Mouse (Mus musculus): ENCODE results near the gene Wdr45b. TPM values are rescaled to one million over a fixed set of nuclear protein-coding genes. Genes with fewer than 3 reads are reported as not detected.
A peak's percentile ranks its signal among the peaks of the same experiment; 100 is the strongest.
"Not testable (repeated sequence)": the region's sequence is repeated elsewhere in the genome, so short reads cannot be mapped to it uniquely, and the experiment has no call there.

Wdr45b gene
- polyA plus RNA-seq (2012; rRNA removed), result 50.2 and 62.7 TPM in 2 replicates

- peak; percentile 97 for DNase-seq (ENCODE audit: low spot score)
Measured at GRCm38 (mm10) chr11:121354091-121354707, at the start of gene Wdr45b. TSS of gene Wdr45b (minus strand) at chr11:121354445.

GRCm38 (mm10) chr11:121392405-121392804 is 38.2 kb upstream of the Wdr45b start:
- no peak for DNase-seq (ENCODE audit: low spot score)

- DNase-seq (ENCODE audit: low spot score), result no peak
Measured at GRCm38 (mm10) chr11:121390793-121391192, 36.5 kb upstream of the Wdr45b start.

DNA sequence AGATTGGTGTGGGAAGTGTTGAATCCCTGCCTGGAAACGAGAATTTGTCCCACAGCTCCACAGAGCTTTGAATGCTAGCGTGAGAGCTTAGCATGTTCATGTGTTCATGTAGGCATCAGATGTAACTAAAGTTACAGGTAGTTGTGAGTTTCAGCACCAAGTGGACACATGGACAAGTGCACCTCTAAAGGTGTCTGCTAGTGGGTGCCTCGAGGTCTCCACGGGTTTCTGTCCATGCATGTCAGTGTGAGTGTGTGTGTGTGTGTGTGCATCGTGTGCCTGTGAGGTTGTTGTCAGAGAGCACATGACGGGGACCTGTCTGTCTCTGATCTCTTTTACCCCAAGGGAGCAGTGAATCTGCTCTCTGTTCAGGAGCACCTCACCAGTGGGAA is 34.3 kb upstream of the Wdr45b start:
- no peak for DNase-seq (ENCODE audit: low spot score)

GRCm38 (mm10) chr11:121387750-121388553 is 33.7 kb upstream of the Wdr45b start, which contains the start of gene Rab40b:
TSS of gene Rab40b (minus strand) at chr11:121388251.
- DNase-seq (ENCODE audit: low spot score), result peak; percentile 65

GRCm38 (mm10) chr11:121380294-121380693 is 26.0 kb upstream of the Wdr45b start:
- DNase-seq (ENCODE audit: low spot score), result no peak

- DNase-seq (ENCODE audit: low spot score), result no peak
Measured at GRCm38 (mm10) chr11:121378644-121379043, 24.4 kb upstream of the Wdr45b start.

DNA sequence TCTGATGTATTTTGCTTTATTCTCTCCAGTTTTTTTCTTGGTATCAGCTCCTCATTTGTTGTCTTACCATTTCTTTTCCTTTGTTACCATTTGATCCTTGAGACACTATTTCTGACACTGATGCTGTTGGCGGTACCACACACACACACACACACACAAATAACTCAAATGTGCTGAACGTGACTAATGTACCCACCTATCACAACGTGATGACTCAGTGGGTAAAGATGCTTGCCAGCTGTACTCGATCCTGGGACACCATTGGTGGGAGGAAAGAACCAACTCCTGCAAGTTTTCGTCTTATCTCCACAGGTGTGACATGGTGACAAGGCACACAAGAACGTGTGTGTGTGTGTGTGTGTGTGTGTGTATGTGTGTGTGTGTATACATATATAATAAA is 19.1 kb upstream of the Wdr45b start:
- no peak for DNase-seq (ENCODE audit: low spot score)

DNA sequence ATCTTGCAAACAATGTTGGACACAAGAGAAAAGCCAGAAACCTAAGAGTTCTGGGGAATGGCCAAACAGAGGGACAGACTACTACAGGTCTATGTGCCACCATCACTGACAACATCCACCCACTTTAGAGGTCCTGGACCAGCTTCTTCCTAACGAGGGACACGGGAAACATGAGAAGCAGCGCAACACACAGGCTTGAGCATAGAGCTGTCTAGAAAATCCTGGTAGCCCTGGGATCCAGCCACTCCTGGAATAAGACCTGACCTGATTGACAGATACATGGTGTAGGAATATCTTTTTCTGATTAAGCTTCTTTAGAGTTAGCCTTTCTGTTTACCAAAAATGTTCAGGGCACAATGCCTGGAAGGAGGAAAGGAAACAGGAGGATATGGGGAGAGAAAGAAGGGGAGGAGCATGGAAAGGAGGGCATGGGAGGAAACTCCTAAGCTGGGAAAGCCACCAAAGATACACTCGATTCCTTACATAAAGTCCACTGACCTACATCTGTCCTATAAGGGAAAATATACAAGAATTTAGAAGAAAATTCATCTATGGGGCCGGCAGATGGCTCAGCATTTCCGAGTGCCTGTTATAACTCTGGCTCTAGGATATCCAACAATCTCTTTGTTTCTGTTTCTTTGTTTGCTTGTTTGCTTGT is 16.2 kb upstream of the Wdr45b start:
- no peak for DNase-seq (ENCODE audit: low spot score)

DNA sequence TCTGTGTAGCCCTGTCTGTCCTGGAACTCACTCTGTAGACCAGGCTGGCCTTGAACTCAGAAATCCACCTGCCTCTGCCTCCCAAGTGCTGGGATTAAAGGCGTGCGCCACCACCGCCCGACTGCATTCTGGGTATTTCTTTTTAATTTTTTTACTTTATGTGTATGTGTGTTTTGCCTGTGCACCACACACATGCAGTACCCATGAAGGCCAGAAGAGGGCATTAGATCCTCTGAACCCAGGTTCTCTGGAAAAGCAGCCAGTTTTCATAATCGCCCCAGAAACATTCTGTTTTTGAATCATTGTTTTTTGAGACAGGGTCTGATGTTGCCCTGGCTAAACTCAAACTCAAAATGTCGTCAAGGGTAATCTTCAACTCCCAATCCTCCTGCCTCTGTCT is 15.4 kb upstream of the Wdr45b start:
- DNase-seq (ENCODE audit: low spot score), result no peak

DNA sequence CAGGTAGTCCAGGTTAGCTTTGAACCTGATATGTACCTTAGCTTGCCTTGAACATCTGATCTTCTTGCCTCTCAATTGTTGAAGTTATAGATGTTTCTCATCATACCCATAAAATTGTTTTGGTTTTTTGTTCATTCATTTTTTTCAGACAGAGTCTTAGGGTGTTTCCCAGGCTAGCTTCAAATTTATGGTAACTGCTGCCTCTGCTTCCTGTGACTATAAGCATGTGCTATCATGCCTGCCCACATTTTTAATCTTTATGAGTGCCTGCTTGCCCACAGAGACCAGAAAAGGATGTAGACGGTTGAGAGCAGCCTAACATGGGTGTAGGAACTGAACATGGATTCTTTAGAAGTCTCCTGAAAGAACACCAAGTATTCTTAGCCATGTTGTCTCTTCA is 14.5 kb upstream of the Wdr45b start:
- DNase-seq (ENCODE audit: low spot score), result no peak

DNA sequence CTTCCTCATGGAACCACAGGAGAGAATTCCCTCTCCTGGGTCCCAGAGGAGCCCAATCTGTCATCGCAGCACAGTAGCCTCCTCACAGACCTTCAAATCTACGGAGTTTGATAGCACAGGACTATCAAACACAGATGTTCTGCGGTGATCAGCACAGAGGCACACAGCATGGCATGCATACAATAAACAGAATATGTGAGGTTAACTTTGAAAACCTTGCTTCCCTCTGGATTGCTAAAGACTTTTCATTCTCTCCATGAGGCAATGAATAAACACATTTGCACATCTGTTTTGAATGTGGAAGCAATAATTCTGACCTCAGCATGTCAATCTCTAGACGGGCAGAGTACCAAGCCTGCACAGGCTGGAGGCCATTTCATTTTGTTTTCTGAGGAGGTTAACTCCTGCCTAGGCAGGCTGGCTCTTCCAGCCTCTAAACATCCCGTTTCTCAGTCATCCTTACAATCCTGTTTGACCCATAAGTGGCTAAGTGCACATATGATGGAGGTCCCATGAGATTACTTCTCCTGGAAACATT is 13.0 kb upstream of the Wdr45b start:
- DNase-seq (ENCODE audit: low spot score), result no peak

DNA sequence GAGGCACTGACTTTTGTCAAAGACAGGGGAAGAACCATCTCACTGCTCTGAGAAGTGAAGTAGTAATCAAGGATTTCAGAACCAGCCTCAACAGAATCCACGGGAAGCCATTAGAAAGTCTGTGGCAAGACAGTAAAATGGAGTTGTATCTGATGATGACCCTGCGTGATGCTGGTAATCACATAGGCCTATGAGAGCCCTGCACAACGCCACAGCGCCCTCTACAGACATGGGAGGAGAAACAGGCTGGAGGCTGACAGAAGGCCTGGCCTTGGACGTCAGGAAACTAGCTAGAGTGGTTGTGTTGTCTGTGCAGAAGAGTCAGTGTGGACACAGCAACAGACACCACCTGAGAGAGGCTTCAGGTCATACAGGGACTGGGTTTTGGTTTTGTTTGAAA is 8.0 kb upstream of the Wdr45b start:
- no peak for DNase-seq (ENCODE audit: low spot score)

DNA sequence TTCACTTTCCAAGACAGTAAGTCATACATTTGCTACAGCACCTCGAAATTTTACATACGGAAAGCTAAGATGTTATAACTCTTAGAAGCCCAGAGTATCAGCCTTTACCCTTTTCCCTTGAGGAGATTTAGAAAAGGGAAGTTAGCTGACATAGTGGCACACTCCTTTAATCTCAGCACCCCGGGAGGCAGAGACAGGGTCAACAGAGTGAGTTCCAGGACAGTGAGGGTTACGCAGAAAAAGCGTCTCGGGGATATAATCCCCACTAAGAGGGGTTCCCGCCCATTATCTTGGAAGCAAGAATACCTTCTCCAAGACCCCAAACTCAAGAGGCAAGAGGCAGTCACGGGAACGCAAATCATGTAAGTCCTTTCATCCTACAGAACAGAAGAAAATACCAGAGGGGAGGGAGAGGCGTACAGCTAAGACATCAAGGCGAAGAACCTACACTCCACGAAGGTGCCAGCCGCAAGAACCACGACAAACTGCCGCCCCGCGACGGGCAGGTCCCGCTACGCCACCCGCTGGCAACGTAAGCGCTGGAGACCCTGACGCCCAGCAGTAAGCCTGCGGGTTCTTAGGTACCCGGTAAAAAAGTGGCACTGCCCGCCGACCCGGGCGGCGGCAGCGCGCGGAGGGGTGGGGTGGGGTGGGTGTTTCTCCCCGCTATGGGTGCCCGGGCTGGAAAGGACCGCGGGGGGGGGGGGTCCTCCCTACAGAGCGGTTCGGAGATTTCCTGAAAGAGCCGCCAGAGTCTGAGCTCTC is 737 bp downstream of the Wdr45b start:
- DNase-seq (ENCODE audit: low spot score), result peak; percentile 29

GRCm38 (mm10) chr11:121348727-121349126 is 5.5 kb downstream of the Wdr45b start:
- DNase-seq (ENCODE audit: low spot score), result not testable (repeated sequence)

GRCm38 (mm10) chr11:121348166-121348565 is 6.1 kb downstream of the Wdr45b start:
- DNase-seq (ENCODE audit: low spot score), result no peak

DNA sequence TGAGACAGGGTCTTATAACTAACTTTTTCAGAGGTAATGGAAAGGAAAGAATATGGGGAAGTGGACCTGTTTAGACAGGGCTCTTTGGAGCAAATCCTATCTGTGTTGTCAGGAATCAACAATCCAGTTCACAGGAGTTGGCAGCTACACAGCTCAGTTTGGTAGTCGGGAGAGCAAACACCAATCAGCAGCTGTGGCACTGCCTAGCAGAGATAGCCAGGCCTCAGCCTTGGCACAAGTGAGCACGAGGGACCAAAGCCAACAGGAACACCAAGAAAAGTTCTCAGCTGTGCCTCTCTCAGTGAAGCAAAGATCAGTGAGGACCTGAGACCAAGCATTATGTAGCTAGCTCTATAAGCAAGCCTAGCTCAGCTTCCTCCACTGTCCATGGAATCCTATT is 7.2 kb downstream of the Wdr45b start:
- DNase-seq (ENCODE audit: low spot score), result no peak

- not testable (repeated sequence) for DNase-seq (ENCODE audit: low spot score)
Measured at GRCm38 (mm10) chr11:121342423-121342822, 11.8 kb downstream of the Wdr45b start.

GRCm38 (mm10) chr11:121340287-121340686 is 14.0 kb downstream of the Wdr45b start:
- DNase-seq (ENCODE audit: low spot score), result no peak

- no peak for DNase-seq (ENCODE audit: low spot score)
Measured at GRCm38 (mm10) chr11:121339647-121340046, 14.6 kb downstream of the Wdr45b start.

DNA sequence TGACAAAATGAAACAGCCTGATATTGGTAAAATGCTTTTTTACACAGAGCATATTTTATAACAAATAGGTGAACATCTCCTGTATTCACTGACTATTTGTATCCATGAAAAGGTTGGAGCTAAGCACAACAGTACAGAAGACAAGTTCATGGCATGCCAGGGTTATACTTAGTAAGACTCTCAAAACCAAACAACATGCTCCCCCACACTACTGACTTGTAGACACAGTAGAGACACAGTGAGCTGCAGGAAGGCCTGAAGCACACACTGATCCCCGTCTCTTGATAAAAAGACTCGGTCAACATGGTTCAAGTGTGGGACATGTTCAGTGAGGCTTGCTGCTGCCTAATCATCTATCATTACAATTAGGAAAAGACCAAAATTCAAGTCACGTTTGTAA is 22.6 kb downstream of the Wdr45b start:
- DNase-seq (ENCODE audit: low spot score), result no peak

DNA sequence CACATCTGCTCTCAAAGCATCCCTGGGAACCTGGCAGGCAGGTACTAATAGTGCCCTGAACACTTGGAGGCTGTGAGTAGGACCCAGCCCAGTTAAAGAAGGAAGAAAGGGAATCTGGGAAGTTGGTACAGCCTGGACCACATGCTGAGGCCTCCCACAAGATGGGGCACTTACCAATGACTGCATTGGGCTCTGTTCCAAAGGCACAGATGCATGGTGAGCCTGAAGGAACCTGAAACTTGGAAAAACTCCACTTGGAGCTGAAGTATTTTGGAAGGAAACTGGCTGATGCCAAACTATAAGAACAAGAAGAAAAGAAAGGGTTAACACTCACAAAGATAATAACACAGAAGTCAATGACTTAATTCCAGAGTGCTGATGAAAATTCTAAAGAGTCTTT is 25.6 kb downstream of the Wdr45b start:
- DNase-seq (ENCODE audit: low spot score), result no peak
